In genomic region chr10:68909018-68909417, GRCm38 (mm10) we compare ENCODE assay signal across 10 mouse cellular contexts.
DNase-seq lines count a peak whose midpoint lies in the region; ATAC-seq lines count a peak whose summit lies in the region.
"Had no signal": no experiment of that assay in that cellular context is flagged by ENCODE, and none has a peak within 500 bp of the region (broad histone marks: within the 10 kb centered on the region; RNA-seq: fewer than 3 reads in every experiment).

No protein-coding gene starts in this region.

- H3K9me3 ChIP-seq in forebrain, embryonic 13.5 days (replicated peaks): no peaks in the 10 kb centered on the region
- no peaks in the 10 kb centered on the region for H3K9me3 ChIP-seq in forebrain, embryonic 11.5 days (ENCODE audit: control insufficient read depth, low read length)
- no peaks in the 10 kb centered on the region for H3K9me3 ChIP-seq in forebrain, embryonic 15.5 days
- H3K9me3 ChIP-seq in midbrain, embryonic 14.5 days (ENCODE audit: control insufficient read depth, low read length): no peaks in the 10 kb centered on the region
- H3K9me3 ChIP-seq in intestine, embryonic 16.5 days (ENCODE audit: control insufficient read depth, low read length): no peaks in the 10 kb centered on the region

- H3K36me3 ChIP-seq in forebrain, embryonic 13.5 days (ENCODE audit: poor library complexity, severe bottlenecking): no peaks in the 10 kb centered on the region
- H3K36me3 ChIP-seq in forebrain, embryonic 11.5 days (ENCODE audit: control insufficient read depth, insufficient read depth, low read length): no peaks in the 10 kb centered on the region
- H3K36me3 ChIP-seq in forebrain, embryonic 15.5 days: no peaks in the 10 kb centered on the region
- no peaks in the 10 kb centered on the region for H3K36me3 ChIP-seq in midbrain, embryonic 14.5 days (ENCODE audit: control insufficient read depth, insufficient read depth, low read length)
- H3K36me3 ChIP-seq in intestine, embryonic 16.5 days (ENCODE audit: control insufficient read depth, insufficient read depth, low read length): no peaks in the 10 kb centered on the region
- H3K36me3 ChIP-seq: G1E had no signal

- peak overlapping the region; percentile 38 for H3K4me2 ChIP-seq in forebrain, embryonic 13.5 days
- no peak overlapping the region for H3K4me2 ChIP-seq in forebrain, embryonic 11.5 days (ENCODE audit: low read depth, low read length, severe bottlenecking)
- peak overlapping the region; percentile 29 for H3K4me2 ChIP-seq in forebrain, embryonic 15.5 days (replicated peaks)
- peak overlapping the region; percentile 43 for H3K4me2 ChIP-seq in midbrain, embryonic 14.5 days (ENCODE audit: low read length)
- H3K4me2 ChIP-seq in intestine, embryonic 16.5 days (ENCODE audit: low read depth, low read length): no peak overlapping the region

- intact Hi-C loops in left cerebral cortex, postnatal 25 days (cut with DNase I): loop anchor here (5.0 kb wide), 2 partner anchors 98 to 447 kb away; no protein-coding TSS in a partner anchor
- intact Hi-C loops in left cerebral cortex, postnatal 36 days (cut with DNase I): loop anchor here (5.0 to 10.0 kb wide), 2 partner anchors 256 to 413 kb away; no protein-coding TSS in a partner anchor

- H3K27me3 ChIP-seq in forebrain, embryonic 13.5 days: no peaks in the 10 kb centered on the region
- H3K27me3 ChIP-seq in forebrain, embryonic 11.5 days (ENCODE audit: control insufficient read depth, insufficient read depth, low read length): no peaks in the 10 kb centered on the region
- no peaks in the 10 kb centered on the region for H3K27me3 ChIP-seq in forebrain, embryonic 15.5 days
- H3K27me3 ChIP-seq in midbrain, embryonic 14.5 days (ENCODE audit: control insufficient read depth, insufficient read depth, low read length): no peaks in the 10 kb centered on the region
- no peaks in the 10 kb centered on the region for H3K27me3 ChIP-seq in intestine, embryonic 16.5 days (replicated peaks; ENCODE audit: control insufficient read depth, insufficient read depth, low read length)

- 36% methylated on average over 10 of the region's 10 CpGs for WGBS in forebrain, embryonic 13.5 days
- 58% methylated on average over 10 of the region's 10 CpGs for WGBS in forebrain, embryonic 11.5 days
- 24% methylated on average over 10 of the region's 10 CpGs for WGBS in forebrain, embryonic 15.5 days
- 20% methylated on average over 10 of the region's 10 CpGs for WGBS in midbrain, embryonic 14.5 days
- 73% methylated on average over 10 of the region's 10 CpGs for WGBS in intestine, embryonic 16.5 days

- H3K4me3 ChIP-seq in forebrain, embryonic 13.5 days: no peak overlapping the region
- H3K4me3 ChIP-seq in forebrain, embryonic 11.5 days (ENCODE audit: low read depth, low read length): no peak overlapping the region
- H3K4me3 ChIP-seq in forebrain, embryonic 15.5 days: peak overlapping the region; percentile 16
- 0 out of 2 replicates have a peak overlapping the region, but pooled peaks have one; percentile 1 for H3K4me3 ChIP-seq in midbrain, embryonic 14.5 days (replicated peaks; ENCODE audit: low read depth, low read length)
- H3K4me3 ChIP-seq in intestine, embryonic 16.5 days (ENCODE audit: low read length): no peak overlapping the region

- DNase-seq in forebrain, embryonic 11.5 days (ENCODE audit: low spot score): no peak
- peak; percentile 5 to 31 for DNase-seq in left cerebral cortex, postnatal 25 days (ENCODE audit: low spot score in 2 of 2)
- no peak for DNase-seq in left cerebral cortex, postnatal 36 days (ENCODE audit: low spot score in 2 of 2)
- peak; percentile 74 for DNase-seq in midbrain, embryonic 14.5 days
- no peak for DNase-seq in testis, postnatal 14 days (ENCODE audit: low spot score)

- peak overlapping the region; percentile 44 for H3K27ac ChIP-seq in forebrain, embryonic 13.5 days
- no peak overlapping the region for H3K27ac ChIP-seq in forebrain, embryonic 11.5 days (ENCODE audit: low read depth, low read length)
- H3K27ac ChIP-seq in forebrain, embryonic 15.5 days (replicated peaks): peak overlapping the region; percentile 58
- peak overlapping the region; percentile 58 for H3K27ac ChIP-seq in midbrain, embryonic 14.5 days (replicated peaks; ENCODE audit: low read depth, low read length)
- no peak overlapping the region for H3K27ac ChIP-seq in intestine, embryonic 16.5 days (ENCODE audit: low read length)

- no peak overlapping the region for H3K9ac ChIP-seq in forebrain, embryonic 13.5 days
- H3K9ac ChIP-seq in forebrain, embryonic 11.5 days (ENCODE audit: low read length): no peak overlapping the region
- H3K9ac ChIP-seq in forebrain, embryonic 15.5 days (replicated peaks): no peak overlapping the region
- H3K9ac ChIP-seq in midbrain, embryonic 14.5 days (replicated peaks; ENCODE audit: low read length): no peak overlapping the region; the same call in 1 of the 2 replicates
- no peak overlapping the region for H3K9ac ChIP-seq in intestine, embryonic 16.5 days (ENCODE audit: low read depth, low read length)

- 0 out of 2 replicates have a peak, but pooled peaks cover 4% of the 10 kb centered on the region for H3K4me1 ChIP-seq in forebrain, embryonic 13.5 days
- H3K4me1 ChIP-seq in forebrain, embryonic 11.5 days (replicated peaks; ENCODE audit: control insufficient read depth, insufficient read depth, low read length): 0 out of 2 replicates have a peak, but pooled peaks cover 3% of the 10 kb centered on the region
- peaks cover 12% of the 10 kb centered on the region for H3K4me1 ChIP-seq in forebrain, embryonic 15.5 days
- H3K4me1 ChIP-seq in midbrain, embryonic 14.5 days (ENCODE audit: control insufficient read depth, insufficient read depth, low read length): peaks cover 7% of the 10 kb centered on the region; the same call in 1 of the 2 replicates
- no peaks in the 10 kb centered on the region for H3K4me1 ChIP-seq in intestine, embryonic 16.5 days (ENCODE audit: control insufficient read depth, insufficient read depth, low read length)

- peak; percentile 70; the same call in 1 of the 2 replicates for ATAC-seq in forebrain, embryonic 13.5 days
- ATAC-seq in forebrain, embryonic 11.5 days (replicated peaks; ENCODE audit: low FRiP score): no peak
- peak; percentile 69; the same call in 1 of the 2 replicates for ATAC-seq in forebrain, embryonic 15.5 days (replicated peaks)
- no peak; the same call in 1 of the 2 replicates for ATAC-seq in midbrain, embryonic 14.5 days (ENCODE audit: low FRiP score, low TSS enrichment)
- no peak for ATAC-seq in intestine, embryonic 16.5 days
- ATAC-seq: lung, postnatal 0 days had no signal

Comparison
In these comparisons a context has a peak if more than half of its experiments do, and no peak if none do; other contexts are left out.
1. ATAC-seq: peak in forebrain, embryonic 13.5 days (single experiment) and forebrain, embryonic 15.5 days (single experiment); none in forebrain, embryonic 11.5 days (single experiment), midbrain, embryonic 14.5 days (single experiment) and intestine, embryonic 16.5 days (single experiment).
2. H3K27ac ChIP-seq: peak in forebrain, embryonic 13.5 days (single experiment), forebrain, embryonic 15.5 days (single experiment) and midbrain, embryonic 14.5 days (single experiment); none in forebrain, embryonic 11.5 days (single experiment) and intestine, embryonic 16.5 days (single experiment).
3. H3K4me2 ChIP-seq: peak in forebrain, embryonic 13.5 days (single experiment), forebrain, embryonic 15.5 days (single experiment) and midbrain, embryonic 14.5 days (single experiment); none in forebrain, embryonic 11.5 days (single experiment) and intestine, embryonic 16.5 days (single experiment).
4. H3K4me3 ChIP-seq: peak in forebrain, embryonic 15.5 days (single experiment) and midbrain, embryonic 14.5 days (single experiment); none in forebrain, embryonic 13.5 days (single experiment), forebrain, embryonic 11.5 days (single experiment) and intestine, embryonic 16.5 days (single experiment).
5. DNase-seq: peak in left cerebral cortex, postnatal 25 days (2 of 2) and midbrain, embryonic 14.5 days (single experiment); none in forebrain, embryonic 11.5 days (single experiment), left cerebral cortex, postnatal 36 days (0 of 2) and testis, postnatal 14 days (single experiment).